Mouse (Mus musculus) stomach, embryonic 14.5 days (tissue): ENCODE measurements around the gene Cpm. TPM values are rescaled to one million over a fixed set of nuclear protein-coding genes. Genes with fewer than 3 reads are reported as not detected.
"Not testable (repeated sequence)": the region's sequence is repeated elsewhere in the genome, so short reads cannot be mapped to it uniquely, and the experiment has no call there.

Experiments used
- ATAC-seq: fragments of 200-750 bp; cut with Nextera tagmentation; 2 replicates; pipeline ENCODE4 v1.8.0; 2017; ENCODE audit warnings: low read depth, moderate TSS enrichment; ENCODE audit not compliant: insufficient number of reproducible peaks, insufficient read depth, low FRiP score
- H3K27ac ChIP-seq: fragments of 300-500 bp; sonication (generic); 2 replicates; pipeline ENCODE4 v1.5.1; 2014; ENCODE audit warnings: mild to moderate bottlenecking, low read length, moderate library complexity, mixed read lengths
- H3K27me3 ChIP-seq: fragments of 300-500 bp; sonication (generic); 2 replicates; pipeline ENCODE4 v1.6.1; 2014; ENCODE audit warnings: low read length, control low read depth, mixed read lengths; ENCODE audit not compliant: control insufficient read depth, insufficient read depth
- H3K36me3 ChIP-seq: fragments of 300-500 bp; sonication (generic); 2 replicates; pipeline ENCODE4 v1.6.1; 2014; ENCODE audit warnings: mild to moderate bottlenecking, control low read depth, low read length, moderate library complexity, mixed read lengths; ENCODE audit not compliant: control insufficient read depth, insufficient read depth
- H3K4me1 ChIP-seq: fragments of 300-500 bp; sonication (generic); 2 replicates; pipeline ENCODE4 v1.6.1; 2014; ENCODE audit warnings: low read length, control low read depth, mixed read lengths; ENCODE audit not compliant: control insufficient read depth, insufficient read depth
- H3K4me2 ChIP-seq: fragments of 300-500 bp; sonication (generic); replicated peaks from 2 replicates; pipeline ENCODE4 v1.6.1; 2014; ENCODE audit warnings: low read depth, low read length, control low read depth
- H3K4me3 ChIP-seq: fragments of 300-500 bp; sonication (generic); 2 replicates; pipeline ENCODE4 v1.5.1; 2014; ENCODE audit warnings: low read depth, low read length, control low read depth
- H3K9ac ChIP-seq: fragments of 300-500 bp; sonication (generic); replicated peaks from 2 replicates; pipeline ENCODE4 v1.6.1; 2014; ENCODE audit warnings: low read depth, mild to moderate bottlenecking, control low read depth, low read length, moderate library complexity, mixed read lengths
- H3K9me3 ChIP-seq: fragments of 300-500 bp; sonication (generic); 2 replicates; pipeline ENCODE4 v1.6.1; 2016; ENCODE audit warnings: low read depth, low read length, control low read depth; ENCODE audit not compliant: control insufficient read depth
- WGBS: fragments of 180-500 bp; shearing (Covaris S2); extraction: QIAGEN DNeasy Blood & Tissue Kit; methylation state at CpG from one replicate; pipeline ENCODE4 v1.1.7; 2014; 5-methylcytosine and 5-hydroxymethylcytosine counted together
- polyA plus RNA-seq: library from polyadenylated mRNA; unstranded; fragments of >200 nt; fragmentation: Nextera tagmentation; extraction: Ambion mirVana; gene quantifications from 2 replicates; pipeline ENCODE4 v1.2.1, GENCODE M21; 2014

The Cpm gene
- polyA plus RNA-seq, 1 experiment from 2014 or later, result 95.8 TPM

- no peaks in the 10 kb centered on the region for H3K9me3 ChIP-seq
- H3K4me2 ChIP-seq, result no peak overlapping the region
- H3K9ac ChIP-seq, result no peak overlapping the region
- H3K27ac ChIP-seq, result no peak overlapping the region
- no peaks in the 10 kb centered on the region for H3K4me1 ChIP-seq
- no peaks in the 10 kb centered on the region for H3K36me3 ChIP-seq
- ATAC-seq, result no peak
- WGBS, result 48% methylated on average over 5 of the region's 5 CpGs
- no peak overlapping the region for H3K4me3 ChIP-seq
- H3K27me3 ChIP-seq, result no peaks in the 10 kb centered on the region
These were observed 32.5 kb upstream of the Cpm start for GRCm38 (mm10) chr10:117596771-117597324.

- H3K9me3 ChIP-seq, H3K36me3 ChIP-seq, H3K4me2 ChIP-seq, H3K4me3 ChIP-seq, H3K9ac ChIP-seq, H3K4me1 ChIP-seq, H3K27me3 ChIP-seq, H3K27ac ChIP-seq, ATAC-seq: not testable (repeated sequence)
- 88% methylated on average over 16 of the region's 16 CpGs for WGBS
These were observed 31.7 kb upstream of the Cpm start for GRCm38 (mm10) chr10:117597371-117598265.

DNA sequence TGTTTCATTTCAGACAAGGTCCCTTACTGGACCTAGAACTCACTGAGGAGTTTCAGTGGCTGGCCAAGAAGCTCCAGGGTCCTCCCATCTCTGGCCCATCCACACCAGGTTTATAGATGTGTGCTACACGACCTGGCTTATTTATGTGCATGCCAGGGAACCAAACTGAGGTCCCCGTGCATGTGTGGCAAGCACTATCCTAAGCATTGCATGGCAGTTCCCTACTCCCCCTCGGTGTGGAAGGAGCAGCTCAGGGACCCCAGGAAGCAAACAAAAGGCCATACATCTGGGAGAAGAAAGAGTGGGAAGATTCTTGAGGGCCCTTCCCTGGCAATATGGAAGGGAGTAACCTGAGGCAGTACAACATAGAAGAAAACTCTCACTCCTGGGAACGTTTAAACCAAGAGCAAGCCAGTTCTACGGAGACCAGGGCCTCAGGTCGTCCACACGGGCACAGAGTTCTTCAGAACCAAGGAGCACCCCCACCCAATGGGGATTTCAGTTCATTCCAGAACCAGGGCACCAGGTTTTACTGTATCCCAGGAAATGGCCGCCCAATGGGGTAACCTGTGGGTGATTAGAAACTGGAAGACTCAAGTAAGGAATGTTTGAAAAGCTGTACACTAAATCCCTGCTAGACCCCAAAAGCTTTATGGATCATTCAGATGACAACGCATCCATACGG, 30.9 kb upstream of the Cpm start:
- Histone ChIP-seq H3K4me2 (no peak overlapping the region), H3K9me3 (no peaks in the 10 kb centered on the region), H3K27ac (no peak overlapping the region), H3K36me3 (no peaks in the 10 kb centered on the region), H3K4me3 (no peak overlapping the region), H3K27me3 (no peaks in the 10 kb centered on the region), H3K9ac (no peak overlapping the region), H3K4me1 (no peaks in the 10 kb centered on the region)
- 91% methylated on average over 10 of the region's 10 CpGs for WGBS
- ATAC-seq, result no peak

DNA sequence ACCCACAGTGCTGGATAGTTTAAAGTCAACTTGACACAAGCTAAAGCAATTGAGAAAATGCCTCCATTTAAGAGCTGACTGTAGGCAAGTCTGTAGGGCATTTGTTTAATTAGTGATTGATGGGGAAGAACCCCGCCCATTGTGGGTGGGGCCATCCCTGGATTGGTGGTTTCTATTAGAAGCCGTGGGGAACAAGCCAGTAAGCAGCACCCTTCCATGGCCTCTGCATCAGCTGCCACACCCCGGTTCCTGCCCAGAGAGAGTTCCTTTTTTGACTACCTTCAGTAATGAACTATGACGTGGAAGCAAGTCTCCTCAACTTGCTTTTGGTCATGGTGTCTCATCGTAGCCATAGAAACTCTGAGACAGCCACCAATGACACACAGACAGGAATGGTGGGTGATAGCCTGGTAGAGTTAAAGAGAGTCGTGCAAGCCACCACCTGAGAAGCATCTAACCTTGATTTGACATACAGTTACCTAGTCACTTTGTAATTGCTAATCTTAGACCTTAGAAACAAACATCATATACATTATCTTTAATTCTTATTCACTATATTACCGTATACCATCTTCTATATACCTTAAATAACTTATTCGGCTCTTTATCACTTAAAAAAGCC, 30.2 kb upstream of the Cpm start:
- H3K4me1 ChIP-seq, H3K9ac ChIP-seq, H3K27ac ChIP-seq, ATAC-seq, H3K36me3 ChIP-seq, H3K9me3 ChIP-seq, H3K27me3 ChIP-seq, H3K4me3 ChIP-seq, H3K4me2 ChIP-seq: not testable (repeated sequence)
- 88% methylated on average over 8 of the region's 8 CpGs for WGBS

DNA sequence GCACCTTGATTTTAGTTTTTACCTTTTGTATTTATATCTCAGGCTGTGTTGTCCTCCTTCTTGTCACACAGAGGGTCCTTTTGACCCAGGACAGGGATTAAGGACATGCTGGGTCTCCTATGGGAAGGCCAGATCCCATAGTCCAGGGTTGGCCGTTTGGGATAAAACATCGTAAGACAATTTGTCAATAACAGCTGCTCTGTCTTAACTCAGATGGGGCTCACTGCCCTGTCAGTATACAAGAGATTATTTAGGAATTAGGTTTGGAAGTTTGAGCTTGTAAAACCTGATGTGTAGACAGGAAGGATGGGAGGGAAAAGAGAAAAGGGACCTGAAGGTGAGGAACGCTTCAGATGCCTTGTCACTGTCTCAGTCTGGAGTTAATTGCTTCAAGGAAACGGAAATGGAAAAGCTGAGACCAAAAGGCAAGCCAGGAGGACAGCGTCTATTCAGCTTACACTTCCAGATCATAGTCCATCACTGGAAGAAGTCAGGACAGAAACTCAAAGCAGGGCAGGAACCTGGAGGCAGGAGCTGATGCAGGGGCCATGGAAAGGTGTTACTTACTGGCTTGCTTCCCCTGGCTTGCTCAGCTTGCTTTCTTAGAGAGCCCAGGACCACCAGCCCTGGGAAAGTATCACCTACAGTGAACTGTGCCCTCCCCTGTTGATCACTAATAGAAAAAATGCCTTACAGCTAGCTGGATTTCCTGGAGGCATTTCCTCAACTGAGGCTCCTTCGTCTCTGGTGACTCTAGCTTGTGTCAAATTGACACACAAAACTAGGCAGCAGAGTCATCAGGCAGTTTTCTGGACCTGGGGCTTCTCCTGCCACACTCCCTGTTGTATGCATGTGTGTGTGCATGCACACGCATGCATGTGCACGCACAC, 27.9 kb upstream of the Cpm start:
- ATAC-seq, result no peak
- Histone ChIP-seq H3K9me3 (no peaks in the 10 kb centered on the region), H3K4me3 (no peak overlapping the region), H3K36me3 (no peaks in the 10 kb centered on the region), H3K4me1 (no peaks in the 10 kb centered on the region), H3K27ac (no peak overlapping the region), H3K9ac (no peak overlapping the region), H3K4me2 (no peak overlapping the region), H3K27me3 (no peaks in the 10 kb centered on the region)
- WGBS, result 55% methylated on average over 8 of the region's 8 CpGs

GRCm38 (mm10) chr10:117602325-117603129, 26.8 kb upstream of the Cpm start:
- WGBS, result 90% methylated on average over 3 of the region's 3 CpGs
- Histone ChIP-seq H3K27ac (no peak overlapping the region), H3K27me3 (no peaks in the 10 kb centered on the region), H3K4me1 (no peaks in the 10 kb centered on the region), H3K9ac (no peak overlapping the region), H3K4me2 (no peak overlapping the region), H3K9me3 (no peaks in the 10 kb centered on the region), H3K4me3 (no peak overlapping the region), H3K36me3 (no peaks in the 10 kb centered on the region)
- ATAC-seq, result no peak

DNA sequence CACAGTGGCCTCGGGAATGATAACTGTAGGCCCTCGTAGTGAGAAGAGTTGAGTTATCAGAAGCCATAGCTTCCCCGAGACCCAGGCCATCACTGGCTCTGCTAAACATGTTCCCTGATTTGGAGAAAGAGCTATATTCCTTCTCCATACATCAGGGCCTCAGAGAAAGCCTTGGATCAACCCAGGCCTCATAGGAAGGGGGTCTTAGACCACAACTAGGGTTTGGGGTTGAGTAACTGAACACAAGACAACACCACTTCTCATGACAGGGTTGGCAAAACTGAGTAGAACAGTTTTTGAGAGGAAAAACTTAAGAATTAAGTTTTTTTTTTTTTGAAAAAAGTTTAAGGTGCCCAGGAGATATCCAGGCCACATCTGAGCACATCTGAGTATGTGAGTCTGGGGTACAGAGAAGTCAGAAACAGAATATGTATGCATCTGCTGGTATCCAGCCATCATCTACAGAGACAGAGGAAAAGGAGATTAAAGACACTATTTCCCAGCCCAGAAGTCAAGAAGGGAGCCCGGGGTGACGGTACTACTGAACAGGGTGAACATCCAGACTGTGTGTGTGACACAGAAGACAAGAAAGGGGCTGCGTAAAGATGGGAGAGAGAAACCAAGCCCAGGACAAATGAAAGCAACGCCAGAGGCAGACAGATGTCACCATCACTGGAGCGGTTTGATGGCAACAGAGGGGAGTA, 26.0 kb upstream of the Cpm start:
- no peak for ATAC-seq
- H3K9ac ChIP-seq, result no peak overlapping the region
- H3K27ac ChIP-seq, result no peak overlapping the region
- no peak overlapping the region for H3K4me3 ChIP-seq
- 88% methylated on average over 8 of the region's 8 CpGs for WGBS
- H3K27me3 ChIP-seq, result no peaks in the 10 kb centered on the region
- no peaks in the 10 kb centered on the region for H3K9me3 ChIP-seq
- no peaks in the 10 kb centered on the region for H3K4me1 ChIP-seq
- H3K4me2 ChIP-seq, result no peak overlapping the region
- no peaks in the 10 kb centered on the region for H3K36me3 ChIP-seq
